Mouse (Mus musculus) lung, embryonic 16.5 days (tissue): ENCODE measurements around the gene Clec18a. TPM values are rescaled to one million over a fixed set of nuclear protein-coding genes. Genes with fewer than 3 reads are reported as not detected.
"Not testable (repeated sequence)": the region's sequence is repeated elsewhere in the genome, so short reads cannot be mapped to it uniquely, and the experiment has no call there.

ENCODE experiments used
- ATAC-seq: fragments of 200-750 bp; cut with Nextera tagmentation; 2 replicates; pipeline ENCODE4 v1.8.0; 2017; ENCODE audit warnings: low read depth, mild to moderate bottlenecking, moderate library complexity
- H3K27ac ChIP-seq: fragments of 300-500 bp; sonication (generic); 2 replicates; pipeline ENCODE4 v1.5.1; 2014; ENCODE audit warnings: mild to moderate bottlenecking, control low read depth, low read length
- H3K27me3 ChIP-seq: fragments of 300-500 bp; sonication (generic); 2 replicates; pipeline ENCODE4 v1.6.1; 2014; ENCODE audit warnings: low read depth, low read length, mixed read lengths; ENCODE audit not compliant: control insufficient read depth, insufficient read depth
- H3K36me3 ChIP-seq: fragments of 300-500 bp; sonication (generic); 2 replicates; pipeline ENCODE4 v1.6.1; 2014; ENCODE audit warnings: low read length; ENCODE audit not compliant: control insufficient read depth, insufficient read depth
- H3K4me1 ChIP-seq: fragments of 300-500 bp; sonication (generic); replicated peaks from 2 replicates; pipeline ENCODE4 v1.6.1; 2014; ENCODE audit warnings: low read length, mixed read lengths; ENCODE audit not compliant: control insufficient read depth, insufficient read depth
- H3K4me2 ChIP-seq: fragments of 300-500 bp; sonication (generic); 2 replicates; pipeline ENCODE4 v1.6.1; 2014; ENCODE audit warnings: low read depth, low read length, control low read depth
- H3K4me3 ChIP-seq: fragments of 300-500 bp; sonication (generic); 2 replicates; pipeline ENCODE4 v1.5.1; 2014; ENCODE audit warnings: mild to moderate bottlenecking, low read length, control low read depth
- H3K9ac ChIP-seq: fragments of 300-500 bp; sonication (generic); 2 replicates; pipeline ENCODE4 v1.6.1; 2014; ENCODE audit warnings: low read length, control low read depth
- H3K9me3 ChIP-seq: fragments of 300-500 bp; sonication (generic); 2 replicates; pipeline ENCODE4 v1.6.1; 2016; ENCODE audit warnings: low read length; ENCODE audit not compliant: control insufficient read depth
- WGBS: fragments of 180-500 bp; shearing (Covaris S2); extraction: QIAGEN DNeasy Blood & Tissue Kit; methylation state at CpG from one replicate; pipeline ENCODE4 v1.1.7; 2014; 5-methylcytosine and 5-hydroxymethylcytosine counted together
- microRNA-seq: library from miRNA; unstranded; fragments of <30 nt; microRNA quantifications from one replicate; pipeline ENCODE4, GENCODE M21; 2016
- polyA plus RNA-seq: library from polyadenylated mRNA; unstranded; fragments of >200 nt; fragmentation: Nextera tagmentation; extraction: Ambion mirVana; gene quantifications from 2 replicates; pipeline ENCODE4 v1.2.1, GENCODE M21; 2015

Clec18a gene
- polyA plus RNA-seq, 1 experiment from 2014 or later, result not detected

DNA sequence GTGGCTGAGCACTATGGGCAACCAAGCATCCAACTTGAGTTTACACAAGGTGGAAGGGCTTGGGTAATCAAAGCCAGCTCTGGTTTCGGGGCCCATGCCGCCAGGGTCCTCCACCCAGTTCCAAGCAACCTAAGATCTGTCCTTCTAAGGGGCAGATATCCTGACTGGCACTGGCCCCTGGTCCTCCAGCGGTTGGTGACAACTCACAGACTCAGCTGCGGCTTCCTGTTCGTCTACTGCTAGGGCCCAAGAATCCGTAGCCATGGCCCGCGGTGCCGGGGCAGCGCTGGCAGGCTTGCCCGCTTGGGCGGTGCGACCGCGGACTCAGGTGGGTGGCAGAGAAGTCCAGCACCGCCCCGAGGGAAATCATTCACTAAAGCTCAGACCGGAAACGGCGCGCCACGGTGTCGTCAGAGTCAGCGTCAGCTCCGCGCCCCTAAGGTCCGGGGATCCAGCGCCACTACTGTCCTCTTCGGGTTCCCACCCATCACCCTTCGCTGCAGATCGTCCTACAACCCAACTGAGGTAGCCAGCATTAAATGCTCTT, 64.8 kb downstream of the Clec18a start:
- H3K36me3 ChIP-seq, result no peaks in the 10 kb centered on the region
- peak overlapping the region; percentile 90 for H3K4me3 ChIP-seq
- peak overlapping the region; percentile 90 for H3K9ac ChIP-seq
- ATAC-seq, result peak; percentile 99
- no peaks in the 10 kb centered on the region for H3K9me3 ChIP-seq
- peak overlapping the region; percentile 85 for H3K27ac ChIP-seq
- H3K27me3 ChIP-seq, result no peaks in the 10 kb centered on the region; the same call in 1 of the 2 replicates
- H3K4me2 ChIP-seq, result peak overlapping the region; percentile 88
- under 1% methylated on average over 31 of the region's 31 CpGs for WGBS
- peaks cover 5% of the 10 kb centered on the region for H3K4me1 ChIP-seq

GRCm38 (mm10) chr8:111026609-111027008, 65.6 kb downstream of the Clec18a start:
- 100% methylated on average over 1 of the region's 2 CpGs for WGBS

GRCm38 (mm10) chr8:111010230-111010991, 81.8 kb downstream of the Clec18a start:
- H3K27ac ChIP-seq, result 0 out of 2 replicates have a peak overlapping the region, but pooled peaks have one; percentile 31
- H3K4me2 ChIP-seq, H3K4me3 ChIP-seq, H3K4me1 ChIP-seq, H3K27me3 ChIP-seq, H3K9me3 ChIP-seq, H3K9ac ChIP-seq: not testable (repeated sequence)
- WGBS, result 61% methylated on average over 8 of the region's 10 CpGs
- peaks cover 14% of the 10 kb centered on the region for H3K36me3 ChIP-seq
- ATAC-seq, result peak; percentile 88

More at GRCm38 (mm10) chr8:111026609-111027008, 65.6 kb downstream of the Clec18a start:
- H3K9me3 ChIP-seq, H3K36me3 ChIP-seq, ATAC-seq, H3K27me3 ChIP-seq, H3K4me1 ChIP-seq, H3K27ac ChIP-seq, H3K9ac ChIP-seq, H3K4me3 ChIP-seq, H3K4me2 ChIP-seq: not testable (repeated sequence)

Small RNA genes lying within 50 kb of the gene (microRNA-seq; reads per million reads assigned to microRNA genes)
- gene Gm24103 (not detected), gene Mir3473d (0.59 reads per million)

Other genes with a start within 250 kb of the Clec18a start
- 73.9 and 74.9 TPM in 2 replicates for gene Cog4, start 245.8 kb downstream of the Clec18a start, polyA plus RNA-seq
- 132 and 140 TPM in 2 replicates for gene Sf3b3, start 245.6 kb downstream of the Clec18a start, polyA plus RNA-seq
- gene Fuk, start 189.9 kb downstream of the Clec18a start, polyA plus RNA-seq, result 9.8 and 10.6 TPM in 2 replicates
- 17.6 and 19.5 TPM in 2 replicates for gene St3gal2, start 172.5 kb downstream of the Clec18a start, polyA plus RNA-seq
- 12.9 and 13.5 TPM in 2 replicates for gene Ddx19a, start 94.6 kb downstream of the Clec18a start, polyA plus RNA-seq
- 6.0 and 7.2 TPM in 2 replicates for gene Ddx19b, start 60.7 kb downstream of the Clec18a start, polyA plus RNA-seq
- 47.2 and 50.9 TPM in 2 replicates for gene Aars, start 59.3 kb downstream of the Clec18a start, polyA plus RNA-seq
- 2.1 and 5.4 TPM in 2 replicates for gene Exosc6, start 36.1 kb downstream of the Clec18a start, polyA plus RNA-seq
- gene Pdpr, start 2.2 kb upstream of the Clec18a start, polyA plus RNA-seq, result 9.2 and 9.6 TPM in 2 replicates
- 69.8 and 72.3 TPM in 2 replicates for gene Glg1, start 166.8 kb upstream of the Clec18a start, polyA plus RNA-seq
- gene Rfwd3, start 207.8 kb upstream of the Clec18a start, polyA plus RNA-seq, result 63.8 and 65.7 TPM in 2 replicates
- gene Mlkl, start 245.8 kb upstream of the Clec18a start, polyA plus RNA-seq, result 5.9 and 6.5 TPM in 2 replicates